Comparison of ENCODE assay signal across 17 mouse cellular contexts in genomic region chr9:102979956-102980355, GRCm38 (mm10). TPM values are rescaled to one million over a fixed set of nuclear protein-coding genes. Genes with fewer than 3 reads are reported as not detected.
DNase-seq lines count a peak whose midpoint lies in the region; ATAC-seq and TF ChIP-seq lines count a peak whose summit lies in the region.
"Had no signal": no experiment of that assay in that cellular context is flagged by ENCODE, and none has a peak within 500 bp of the region (broad histone marks: within the 10 kb centered on the region; RNA-seq: fewer than 3 reads in every experiment).

No protein-coding gene starts in this region.

- H3K36me3 ChIP-seq in intestine, embryonic 15.5 days: no peaks in the 10 kb centered on the region
- H3K36me3 ChIP-seq in limb, embryonic 10.5 days: no peaks in the 10 kb centered on the region
- H3K36me3 ChIP-seq in liver, embryonic 15.5 days (replicated peaks): no peaks in the 10 kb centered on the region
- no peaks in the 10 kb centered on the region for H3K36me3 ChIP-seq in hindbrain, postnatal 0 days (ENCODE audit: insufficient read depth, low read length)
- H3K36me3 ChIP-seq: forebrain, embryonic 12.5 days; midbrain, embryonic 15.5 days had no signal

- WGBS in intestine, embryonic 15.5 days: 41% methylated on average over 10 of the region's 10 CpGs
- WGBS in limb, embryonic 10.5 days: 63% methylated on average over 10 of the region's 10 CpGs
- WGBS in liver, embryonic 15.5 days (ENCODE audit: insufficient replicate concordance): 58% methylated on average over 10 of the region's 10 CpGs
- 53% methylated on average over 10 of the region's 10 CpGs for WGBS in hindbrain, postnatal 0 days

- TF ChIP-seq CTCF in hindbrain, postnatal 0 days (IDR thresholded peaks at IDR 0.05; ENCODE audit: low read depth): no peak

- H3K9me3 ChIP-seq in intestine, embryonic 15.5 days: no peaks in the 10 kb centered on the region
- H3K9me3 ChIP-seq in limb, embryonic 10.5 days (replicated peaks): no peaks in the 10 kb centered on the region
- H3K9me3 ChIP-seq in liver, embryonic 15.5 days (replicated peaks): no peaks in the 10 kb centered on the region
- H3K9me3 ChIP-seq in hindbrain, postnatal 0 days (ENCODE audit: low read length): no peaks in the 10 kb centered on the region
- H3K9me3 ChIP-seq: forebrain, embryonic 12.5 days; midbrain, embryonic 15.5 days had no signal

- no peak overlapping the region for H3K9ac ChIP-seq in intestine, embryonic 15.5 days
- H3K9ac ChIP-seq in liver, embryonic 15.5 days: no peak overlapping the region
- no peak overlapping the region for H3K9ac ChIP-seq in hindbrain, postnatal 0 days (replicated peaks; ENCODE audit: low read length)
- H3K9ac ChIP-seq: forebrain, embryonic 12.5 days; lung, embryonic 14.5 days; midbrain, embryonic 15.5 days had no signal

- peaks cover 5% of the 10 kb centered on the region; the same call in 1 of the 2 replicates for H3K4me1 ChIP-seq in intestine, embryonic 15.5 days (replicated peaks)
- peaks cover 46% of the 10 kb centered on the region for H3K4me1 ChIP-seq in limb, embryonic 10.5 days
- peaks cover 7% of the 10 kb centered on the region; the same call in 1 of the 2 replicates for H3K4me1 ChIP-seq in liver, embryonic 15.5 days (replicated peaks)
- no peaks in the 10 kb centered on the region for H3K4me1 ChIP-seq in hindbrain, postnatal 0 days (ENCODE audit: insufficient read depth, low read length)
- H3K4me1 ChIP-seq: midbrain, embryonic 15.5 days had no signal

- DNase-seq in kidney, adult 9 months: peak; percentile 40
- DNase-seq in limb, embryonic 10.5 days (ENCODE audit: low spot score): no peak
- no peak for DNase-seq in adrenal gland, adult (ENCODE audit: inconsistent age in 2 of 2, low spot score in 1 of 2)
- no peak for DNase-seq in hindbrain, postnatal 0 days (ENCODE audit: low spot score)
- DNase-seq in right cerebral cortex, postnatal 10 days (ENCODE audit: low spot score in 2 of 2): no peak
- DNase-seq: adrenal gland, adult 8-10 months; gastrocnemius, postnatal 10 days; lung, embryonic 14.5 days; lung, postnatal 36 days; retina, postnatal 1 day; right cerebral cortex, postnatal 4 days had no signal

- no peaks in the 10 kb centered on the region for H3K27me3 ChIP-seq in intestine, embryonic 15.5 days (replicated peaks)
- no peaks in the 10 kb centered on the region for H3K27me3 ChIP-seq in limb, embryonic 10.5 days (ENCODE audit: low read depth, poor library complexity, severe bottlenecking)
- no peaks in the 10 kb centered on the region for H3K27me3 ChIP-seq in liver, embryonic 15.5 days
- H3K27me3 ChIP-seq in hindbrain, postnatal 0 days (ENCODE audit: insufficient read depth, low read length): no peaks in the 10 kb centered on the region
- H3K27me3 ChIP-seq: forebrain, embryonic 12.5 days; midbrain, embryonic 15.5 days had no signal

- no peak overlapping the region for H3K4me3 ChIP-seq in intestine, embryonic 15.5 days (replicated peaks)
- no peak overlapping the region for H3K4me3 ChIP-seq in limb, embryonic 10.5 days
- H3K4me3 ChIP-seq in liver, embryonic 15.5 days (replicated peaks): no peak overlapping the region
- H3K4me3 ChIP-seq in hindbrain, postnatal 0 days (ENCODE audit: low read length): no peak overlapping the region
- H3K4me3 ChIP-seq: forebrain, embryonic 12.5 days; midbrain, embryonic 15.5 days had no signal

- no peak overlapping the region for H3K27ac ChIP-seq in intestine, embryonic 15.5 days
- peak overlapping the region; percentile 72; the same call in 1 of the 2 replicates for H3K27ac ChIP-seq in limb, embryonic 10.5 days
- H3K27ac ChIP-seq in liver, embryonic 15.5 days (replicated peaks): 0 out of 2 replicates have a peak overlapping the region, but pooled peaks have one; percentile 45
- no peak overlapping the region for H3K27ac ChIP-seq in hindbrain, postnatal 0 days
- H3K27ac ChIP-seq: forebrain, embryonic 12.5 days; midbrain, embryonic 15.5 days had no signal

- H3K4me2 ChIP-seq in intestine, embryonic 15.5 days (replicated peaks): no peak overlapping the region
- peak overlapping the region; percentile 25; the same call in 1 of the 2 replicates for H3K4me2 ChIP-seq in liver, embryonic 15.5 days
- H3K4me2 ChIP-seq in hindbrain, postnatal 0 days (ENCODE audit: low read depth, low read length): no peak overlapping the region
- H3K4me2 ChIP-seq: forebrain, embryonic 12.5 days; lung, embryonic 14.5 days; midbrain, embryonic 15.5 days had no signal

- peak; percentile 78 for ATAC-seq in intestine, embryonic 15.5 days
- ATAC-seq in liver, embryonic 15.5 days (ENCODE audit: insufficient read depth): peak; percentile 81
- no peak for ATAC-seq in hindbrain, postnatal 0 days
- ATAC-seq: inflammation-experienced regulatory T-cells, adult 6 months; midbrain, embryonic 15.5 days had no signal

RNA-seq across cellular contexts. Expression of gene Slco2a1, which starts 8.6 kb away (rescaled TPM):
- polyA plus RNA-seq in intestine, embryonic 15.5 days (2015; fragmentation: Nextera tagmentation; extraction: Ambion mirVana): 11.3 and 11.7 TPM in 2 replicates
- polyA plus RNA-seq in limb, embryonic 10.5 days (2016; fragmentation: Nextera tagmentation; extraction: Ambion mirVana): 0.29 and 0.50 TPM in 2 replicates
- 7.3 and 8.6 TPM in 2 replicates for polyA plus RNA-seq in liver, embryonic 15.5 days (2015; fragmentation: Nextera tagmentation; extraction: Ambion mirVana)
- total RNA-seq in hindbrain, postnatal 0 days (2014; rRNA removed): 6.3 and 6.4 TPM in 2 replicates
- polyA plus RNA-seq in hindbrain, postnatal 0 days (2015; fragmentation: Nextera tagmentation; extraction: Ambion mirVana): 3.9 and 4.8 TPM in 2 replicates
- total RNA-seq: megakaryocyte-erythroid progenitor cell, adult 5-6 weeks had no signal

Comparison
In these comparisons a context has a peak if more than half of its experiments do, and no peak if none do; other contexts are left out.
1. H3K27ac ChIP-seq: peak in limb, embryonic 10.5 days (single experiment) and liver, embryonic 15.5 days (single experiment); none in intestine, embryonic 15.5 days (single experiment) and hindbrain, postnatal 0 days (single experiment).